Mouse (Mus musculus): ENCODE measurements at regions not wholly inside any gene's neighbourhood (a gene's known extent, or its start where the extent isn't known, plus 50 kb on each side); places are given as distances from the start of the nearest gene placed in this dataset.

DNA sequence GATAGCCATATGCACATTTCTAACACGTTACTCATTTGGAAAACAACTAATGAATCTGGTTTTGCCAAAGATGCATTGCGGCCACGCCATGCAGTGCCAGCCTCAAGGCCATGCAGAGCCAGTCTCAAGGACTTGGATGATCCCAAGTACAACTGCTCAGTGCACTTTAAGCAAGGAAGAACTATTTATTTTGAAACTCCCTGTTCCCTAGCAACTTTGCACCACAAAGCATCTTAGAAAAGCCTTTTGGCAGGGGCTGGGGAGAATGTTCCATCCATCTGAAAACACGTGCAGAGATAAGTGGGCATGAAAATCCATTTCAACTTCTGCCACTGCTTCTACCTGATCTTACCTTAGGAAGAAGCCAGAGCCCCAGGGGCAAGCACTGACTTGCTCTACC, 182.1 kb upstream of the Phactr1 start:
- no peak for TF ChIP-seq CTCF (conservative IDR thresholded peaks at IDR 0.05; ENCODE audit: insufficient read depth, insufficient read length, low read depth, low read length)
- no peak for TF ChIP-seq POLR2A (IDR thresholded peaks at IDR 0.05; ENCODE audit: low read depth, low read length)
